Mouse (Mus musculus) thymus, postnatal 14 days (tissue): ENCODE results near the gene Itpr1.

Experiments used
- DNase-seq: peaks from one replicate; pipeline ENCODE4 v3.0.0; 2021

The Itpr1 gene

GRCm38 (mm10) chr6:108214294-108214925 lies 1.5 kb downstream of the Itpr1 start:
- DNase-seq: peak; percentile 19

GRCm38 (mm10) chr6:108216091-108216490 lies 3.2 kb downstream of the Itpr1 start:
- no peak for DNase-seq

- no peak for DNase-seq
Measured at GRCm38 (mm10) chr6:108216832-108217231, 3.9 kb downstream of the Itpr1 start.

- DNase-seq: no peak
Measured at GRCm38 (mm10) chr6:108217987-108218386, 5.1 kb downstream of the Itpr1 start.

GRCm38 (mm10) chr6:108222435-108222834 lies 9.5 kb downstream of the Itpr1 start:
- no peak for DNase-seq

GRCm38 (mm10) chr6:108222875-108223274 lies 10.0 kb downstream of the Itpr1 start:
- DNase-seq: no peak

- DNase-seq: no peak
Measured at GRCm38 (mm10) chr6:108224361-108224760, 11.5 kb downstream of the Itpr1 start.

GRCm38 (mm10) chr6:108225027-108225426 lies 12.1 kb downstream of the Itpr1 start:
- DNase-seq: no peak

- DNase-seq: no peak
Measured at GRCm38 (mm10) chr6:108226230-108226629, 13.3 kb downstream of the Itpr1 start.

- DNase-seq: no peak
Measured at GRCm38 (mm10) chr6:108227461-108227860, 14.6 kb downstream of the Itpr1 start.

- no peak for DNase-seq
Measured at GRCm38 (mm10) chr6:108228048-108228447, 15.2 kb downstream of the Itpr1 start.

- DNase-seq: no peak
Measured at GRCm38 (mm10) chr6:108228601-108229000, 15.7 kb downstream of the Itpr1 start.

GRCm38 (mm10) chr6:108230608-108231007 lies 17.7 kb downstream of the Itpr1 start:
- DNase-seq: no peak

- DNase-seq: no peak
Measured at GRCm38 (mm10) chr6:108231892-108232710, 19.2 kb downstream of the Itpr1 start.

- DNase-seq: no peak
Measured at GRCm38 (mm10) chr6:108233070-108233469, 20.2 kb downstream of the Itpr1 start.

GRCm38 (mm10) chr6:108234536-108234935 lies 21.6 kb downstream of the Itpr1 start:
- no peak for DNase-seq

- DNase-seq: no peak
Measured at GRCm38 (mm10) chr6:108235680-108236123, 22.8 kb downstream of the Itpr1 start.

- no peak for DNase-seq
Measured at GRCm38 (mm10) chr6:108236411-108236921, 23.6 kb downstream of the Itpr1 start.

GRCm38 (mm10) chr6:108236996-108237395 lies 24.1 kb downstream of the Itpr1 start:
- DNase-seq: no peak

- DNase-seq: no peak
Measured at GRCm38 (mm10) chr6:108237585-108237984, 24.7 kb downstream of the Itpr1 start.

- no peak for DNase-seq
Measured at GRCm38 (mm10) chr6:108238011-108238410, 25.1 kb downstream of the Itpr1 start.

GRCm38 (mm10) chr6:108239056-108239455 lies 26.2 kb downstream of the Itpr1 start:
- DNase-seq: no peak

GRCm38 (mm10) chr6:108240004-108240403 lies 27.1 kb downstream of the Itpr1 start:
- no peak for DNase-seq

GRCm38 (mm10) chr6:108240754-108241153 lies 27.9 kb downstream of the Itpr1 start:
- no peak for DNase-seq
